Mouse (Mus musculus) ES-E14 (cell line): ENCODE data around the gene Zc3h4.

Experiments used
- CHD2 ChIP-seq: IDR thresholded peaks from 2 replicates; pipeline ENCODE4 v1.6.1; 2014; ENCODE audit warnings: mild to moderate bottlenecking, low read depth, low read length, inconsistent platforms
- HCFC1 ChIP-seq: IDR thresholded peaks from 2 replicates; pipeline ENCODE4 v1.6.1; 2012; ENCODE audit warnings: low read length, inconsistent platforms, borderline replicate concordance; ENCODE audit not compliant: insufficient read depth
- ZC3H11A ChIP-seq: IDR thresholded peaks from 2 replicates; pipeline ENCODE4 v1.6.1; 2012; ENCODE audit warnings: low read depth, mild to moderate bottlenecking, inconsistent platforms, low read length, borderline replicate concordance

- TF ChIP-seq ZC3H11A = no peak
- no peak for TF ChIP-seq CHD2
- TF ChIP-seq HCFC1 = no peak
Observed at GRCm38 (mm10) chr7:16475764-16476599, 75.3 kb downstream of the Zc3h4 start.
